Mouse (Mus musculus) lung, postnatal 0 days (tissue): ENCODE measurements around the gene Dlg2.

Experiments used
- CTCF ChIP-seq: IDR thresholded peaks from 2 replicates; pipeline ENCODE4 v1.5.1; 2016; ENCODE audit warnings: antibody characterized with exemption, mild to moderate bottlenecking
- EP300 ChIP-seq: IDR thresholded peaks from 2 replicates; pipeline ENCODE4 v1.6.1; 2016; ENCODE audit warnings: antibody characterized with exemption, mild to moderate bottlenecking, control low read depth

- no peak for TF ChIP-seq CTCF
- TF ChIP-seq EP300 = no peak
These were observed 1824.6 kb downstream of the Dlg2 start for GRCm38 (mm10) chr7:92301046-92301445.
